8 mouse cellular contexts compared by ENCODE assay signal in the genomic region with DNA sequence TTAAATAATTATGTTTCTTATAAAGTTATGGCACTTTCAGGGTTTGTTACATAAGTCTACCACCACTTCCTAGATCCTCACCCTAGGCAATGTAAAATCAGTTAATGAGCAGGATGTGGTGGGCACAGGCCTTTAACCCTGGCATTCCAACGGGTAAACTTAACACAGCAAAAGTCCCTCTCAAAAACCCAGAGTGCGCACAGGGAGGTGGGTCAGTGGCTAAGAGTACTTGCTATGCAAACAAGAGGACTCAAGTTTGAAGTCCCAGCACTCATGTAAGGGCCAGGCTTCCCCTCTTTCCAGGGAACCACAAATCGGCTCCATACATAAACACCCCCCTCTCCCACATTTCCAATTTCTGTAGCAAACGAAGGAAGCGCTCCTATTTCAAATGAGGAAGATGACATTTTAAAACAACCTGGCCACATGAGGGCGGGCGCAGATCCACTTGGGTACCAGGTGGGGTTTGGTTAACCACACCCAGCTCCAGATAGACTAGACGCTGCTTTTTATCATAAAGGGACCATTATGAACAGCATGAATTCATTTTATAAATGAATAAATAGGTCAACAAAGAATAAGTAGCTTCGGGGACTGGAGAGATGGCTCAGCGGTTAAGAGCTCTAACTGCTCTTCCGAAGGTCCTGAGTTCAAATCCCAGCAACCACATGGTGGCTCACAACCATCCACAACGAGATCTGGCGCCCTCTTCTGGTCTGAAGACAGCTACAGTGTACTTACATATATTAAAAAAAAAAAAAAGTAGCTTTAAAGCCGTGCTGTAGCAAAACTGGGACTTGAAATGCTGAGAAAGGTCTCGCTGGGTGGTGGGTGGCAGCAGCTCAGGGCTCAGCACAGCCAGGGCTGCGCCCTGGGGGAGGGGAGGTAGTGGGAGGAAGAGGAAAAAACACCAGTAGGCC. TPM values are rescaled to one million over a fixed set of nuclear protein-coding genes. Genes with fewer than 3 reads are reported as not detected.
A peak's percentile ranks its signal among the peaks of the same experiment; 100 is the strongest.
DNase-seq lines count a peak whose midpoint lies in the region; ATAC-seq and TF ChIP-seq lines count a peak whose summit lies in the region.

No protein-coding gene starts in this region.

- H3K27ac ChIP-seq in embryonic fibroblast, embryonic 13.5 days (ENCODE audit: insufficient read depth, low read length), result peak overlapping the region; percentile 71
- H3K27ac ChIP-seq in liver, embryonic 14.5 days, result peak overlapping the region; percentile 73; the same call in 1 of the 2 replicates

- H3K36me3 ChIP-seq in liver, embryonic 14.5 days (replicated peaks; ENCODE audit: control insufficient read depth, insufficient read depth, low read depth), result peaks cover 32% of the 10 kb centered on the region

- ATAC-seq in liver, embryonic 14.5 days (ENCODE audit: insufficient read depth), result no peak

- WGBS in liver, embryonic 14.5 days (ENCODE audit: insufficient replicate concordance), result 68% methylated on average over 16 of the region's 16 CpGs

- no peak for TF ChIP-seq CTCF in embryonic fibroblast, embryonic 13.5 days (IDR thresholded peaks at IDR 0.05; ENCODE audit: borderline replicate concordance, insufficient read depth, low read length)
- peak; percentile 62 for TF ChIP-seq CTCF in liver, embryonic 14.5 days (IDR thresholded peaks at IDR 0.05; ENCODE audit: low read depth)

- H3K9ac ChIP-seq in liver, embryonic 14.5 days (replicated peaks), result no peak overlapping the region

- H3K4me3 ChIP-seq in embryonic fibroblast, embryonic 13.5 days (ENCODE audit: insufficient read depth, low read length), result no peak overlapping the region
- peak overlapping the region in 1 of 2 experiments; percentile 91; a peak in 1 of 4 replicates for H3K4me3 ChIP-seq in liver, embryonic 14.5 days (ENCODE audit: insufficient read depth in 1 of 2, low read depth in 2 of 2, low read length in 2 of 2)

- peak overlapping the region; percentile 85; the same call in 1 of the 2 replicates for H3K4me2 ChIP-seq in liver, embryonic 14.5 days (ENCODE audit: low read depth)

- DNase-seq in kidney, adult 9 months, result peak; percentile 42
- DNase-seq in kidney, adult 11 months, result no peak
- peak; percentile 72 for DNase-seq in NIH3T3 (ENCODE audit: low read depth)
- no peak for DNase-seq in liver, embryonic 14.5 days (ENCODE audit: low read depth in 3 of 3, low spot score in 3 of 3)
- peak; percentile 31 to 44 for DNase-seq in thymus, postnatal 36 days
- DNase-seq in gastrocnemius, adult 8-10 months (ENCODE audit: low spot score in 2 of 2), result no peak
- no peak for DNase-seq in spleen, adult 18-20 months

- peaks cover 27% of the 10 kb centered on the region for H3K4me1 ChIP-seq in embryonic fibroblast, embryonic 13.5 days (ENCODE audit: control insufficient read depth, insufficient read depth, low read length)
- H3K4me1 ChIP-seq in liver, embryonic 14.5 days (replicated peaks; ENCODE audit: control insufficient read depth in 2 of 2, insufficient read depth in 2 of 2, low read length in 1 of 2), result peaks cover 4 to 17% of the 10 kb centered on the region in 2 experiments

- H3K27me3 ChIP-seq in liver, embryonic 14.5 days (ENCODE audit: control insufficient read depth, insufficient read depth, low read length), result no peaks in the 10 kb centered on the region

- no peak for TF ChIP-seq EP300 in liver, embryonic 14.5 days (IDR thresholded peaks at IDR 0.05; ENCODE audit: low read depth)

- no peak for TF ChIP-seq POLR2A in embryonic fibroblast, embryonic 13.5 days (IDR thresholded peaks at IDR 0.05; ENCODE audit: low read depth, low read length)

- H3K9me3 ChIP-seq in liver, embryonic 14.5 days (ENCODE audit: control insufficient read depth, low read length), result no peaks in the 10 kb centered on the region

RNA-seq across cellular contexts. Expression of a gene that starts 10.5 kb away (rescaled TPM):
- 8.7 and 20.3 TPM in 2 replicates for polyA plus RNA-seq in embryonic fibroblast, embryonic 13.5 days (2011; ENCODE audit: insufficient read length, low read depth, missing spikeins)
- polyA plus RNA-seq in liver, embryonic 14.5 days (2012; rRNA removed), result 1.8 and 2.6 TPM in 2 replicates
- 1.6 TPM in 2 replicates for polyA plus RNA-seq in liver, embryonic 14.5 days (2014; fragmentation: Nextera tagmentation; extraction: Ambion mirVana)
- total RNA-seq in gastrocnemius, adult 8-10 months (2022), result 1,000 to 10,000 TPM; 1,304 to 1,591 (median 1,439) TPM

RNA-seq across cellular contexts. Expression of a gene that starts 10.7 kb away (rescaled TPM):
- 1,052 and 1,239 TPM in 2 replicates for polyA plus RNA-seq in embryonic fibroblast, embryonic 13.5 days (2011; ENCODE audit: insufficient read length, low read depth, missing spikeins)
- 92.3 and 92.7 TPM in 2 replicates for polyA plus RNA-seq in liver, embryonic 14.5 days (2012; rRNA removed)
- polyA plus RNA-seq in liver, embryonic 14.5 days (2014; fragmentation: Nextera tagmentation; extraction: Ambion mirVana), result 163 and 165 TPM in 2 replicates
- total RNA-seq in gastrocnemius, adult 8-10 months (2022), result 100 to 1,000 TPM; 326 to 366 (median 337) TPM

Comparison
In these comparisons a context has a peak if more than half of its experiments do, and no peak if none do; other contexts are left out.
1. DNase-seq: peak in kidney, adult 9 months (single experiment), NIH3T3 (single experiment) and thymus, postnatal 36 days (2 of 2); none in kidney, adult 11 months (single experiment), liver, embryonic 14.5 days (0 of 3), gastrocnemius, adult 8-10 months (0 of 2) and spleen, adult 18-20 months (0 of 2).